Mouse (Mus musculus) ES-Bruce4 (cell line): Measurements from ENCODE around the gene Fyn.

Experiments
- CTCF ChIP-seq: IDR thresholded peaks from one replicate; pipeline ENCODE4 v1.8.1; 2011; ENCODE audit warnings: low read depth, low read length
- EP300 ChIP-seq: IDR thresholded peaks from 2 replicates; pipeline ENCODE4 v1.6.1; 2011; ENCODE audit warnings: low read depth, low read length; ENCODE audit not compliant: insufficient read depth
- POLR2A ChIP-seq: IDR thresholded peaks from one replicate; pipeline ENCODE4 v1.8.1; 2011; ENCODE audit warnings: low read length; ENCODE audit not compliant: insufficient read depth

DNA sequence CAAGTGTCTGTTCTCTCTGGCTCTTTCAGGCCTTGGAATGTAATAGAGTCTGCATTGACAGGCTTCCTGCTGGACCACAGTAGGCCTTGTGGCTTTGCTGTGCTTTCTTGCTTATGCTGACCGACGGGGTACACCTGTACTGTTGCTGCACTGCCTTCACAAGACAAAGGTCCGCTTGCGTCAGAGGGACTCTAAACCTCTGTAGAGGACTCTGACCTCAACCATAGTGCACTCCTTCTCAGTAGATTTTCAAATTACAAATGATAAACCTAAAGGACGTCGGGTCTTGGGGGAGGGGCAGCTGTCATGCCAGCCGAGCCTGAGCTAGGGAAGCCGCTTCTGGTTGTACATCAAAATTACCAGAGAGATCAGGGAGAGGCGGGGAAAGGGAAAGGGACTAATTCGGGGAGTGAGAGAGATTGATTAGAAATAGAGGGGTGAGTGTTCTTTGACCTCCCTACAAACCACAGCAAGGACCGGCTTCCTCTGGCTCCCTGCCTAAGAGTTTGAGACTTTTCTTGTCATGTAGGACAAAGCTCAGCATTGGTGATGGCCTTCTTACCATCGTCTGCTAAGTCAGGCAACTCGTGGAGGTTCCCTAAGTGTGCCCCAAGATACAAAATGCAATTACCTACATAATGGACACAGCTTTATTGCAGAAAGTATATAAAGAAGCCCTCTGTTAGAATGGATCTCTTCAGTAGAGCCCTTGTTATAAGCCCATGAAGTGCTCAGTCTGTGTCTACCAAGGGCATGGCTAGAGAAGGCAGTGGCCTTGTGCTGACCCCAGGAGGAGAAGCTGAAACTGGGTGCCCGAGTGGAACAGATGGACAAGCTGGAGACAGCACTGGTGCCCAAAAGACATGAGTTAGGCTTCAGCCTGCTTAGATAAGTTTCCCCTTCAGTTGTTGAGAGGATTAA is 64.3 kb downstream of the Fyn start:
- TF ChIP-seq POLR2A (no peak), EP300 (no peak), CTCF (no peak)
